Mouse (Mus musculus) gastrocnemius, postnatal 14 days (tissue): ENCODE data around the gene Krt80. TPM values are rescaled to one million over a fixed set of nuclear protein-coding genes. Genes with fewer than 3 reads are reported as not detected.
A peak's percentile ranks its signal among the peaks of the same experiment; 100 is the strongest.

Experiments used
- DNase-seq: peaks from one replicate; pipeline ENCODE4 v3.0.0; 2021; ENCODE audit warnings: mixed read lengths
- intact Hi-C: fragments of 180-260 bp; cut with DNase I; formaldehyde crosslinking; loops from one replicate; pipeline ENCODE4 v1.15.1; 2025; ENCODE audit warnings: low total_unique reads
- long read RNA-seq, 2 experiments: library from polyadenylated mRNA; stranded (forward); transcript quantifications; one replicate each; pipeline ENCODE4 v2.0.0; 2021
- total RNA-seq, 2 experiments: library from RNA; stranded (reverse); gene quantifications; 2 replicates each; pipeline ENCODE4 v1.2.3; 2021

The Krt80 gene
- 1 to 10 TPM in 1 of 2 experiments, under 1 TPM in 1; 0.69 to 1.4 TPM for total RNA-seq
- long read RNA-seq, experiment 1, partial matches to known transcripts: 1 of 1 reads
- long read RNA-seq, experiment 1, other reads (novel, unspliced or antisense): 0 of 1 reads
- long read RNA-seq, experiment 2: 0 reads

- intact Hi-C loops: no loop called here
- peak; percentile 83 for DNase-seq
Observed at GRCm38 (mm10) chr15:101370101-101370911, at the start of gene Krt80. Gene Krt80, minus strand, starts transcription at chr15:101370162.

GRCm38 (mm10) chr15:101418950-101419349 is 49.0 kb upstream of the Krt80 start:
- intact Hi-C loops: no loop called here
- no peak for DNase-seq

GRCm38 (mm10) chr15:101414807-101415565 is 45.0 kb upstream of the Krt80 start:
- intact Hi-C loops: no loop called here
- no peak for DNase-seq

GRCm38 (mm10) chr15:101413916-101414635 is 44.1 kb upstream of the Krt80 start:
- intact Hi-C loops: no loop called here
- DNase-seq: peak; percentile 42

- no peak for DNase-seq
- intact Hi-C loops: no loop called here
Observed at GRCm38 (mm10) chr15:101412188-101412587, 42.2 kb upstream of the Krt80 start.

GRCm38 (mm10) chr15:101410775-101411174 is 40.8 kb upstream of the Krt80 start, which contains the start of gene Krt7:
Gene Krt7, plus strand, starts transcription at chr15:101411043.
- DNase-seq: no peak
- intact Hi-C loops: no loop called here

- intact Hi-C loops: no loop called here
- DNase-seq: no peak
Observed at GRCm38 (mm10) chr15:101398269-101398668, 28.3 kb upstream of the Krt80 start.

GRCm38 (mm10) chr15:101397683-101398082 is 27.7 kb upstream of the Krt80 start:
- intact Hi-C loops: no loop called here

GRCm38 (mm10) chr15:101396921-101397320 is 27.0 kb upstream of the Krt80 start:
- DNase-seq: no peak
- intact Hi-C loops: no loop called here

More at GRCm38 (mm10) chr15:101397683-101398082, 27.7 kb upstream of the Krt80 start:
- DNase-seq: no peak

GRCm38 (mm10) chr15:101396466-101396865 is 26.5 kb upstream of the Krt80 start:
- intact Hi-C loops: no loop called here
- DNase-seq: no peak

- intact Hi-C loops: no loop called here
- DNase-seq: no peak
Observed at GRCm38 (mm10) chr15:101394908-101395307, 24.9 kb upstream of the Krt80 start.

- no peak for DNase-seq
- intact Hi-C loops: no loop called here
Observed at GRCm38 (mm10) chr15:101392251-101392650, 22.3 kb upstream of the Krt80 start.

- DNase-seq: no peak
- intact Hi-C loops: no loop called here
Observed at GRCm38 (mm10) chr15:101390203-101390602, 20.2 kb upstream of the Krt80 start.

- intact Hi-C loops: loop anchor here (5.0 kb wide), 1 partner anchor 46 kb away; no protein-coding TSS in a partner anchor
- DNase-seq: no peak
Observed at GRCm38 (mm10) chr15:101388034-101388541, 18.1 kb upstream of the Krt80 start.

- no peak for DNase-seq
- intact Hi-C loops: loop anchor here (5.0 kb wide), 1 partner anchor 45 kb away; no protein-coding TSS in a partner anchor
Observed at GRCm38 (mm10) chr15:101387176-101387575, 17.2 kb upstream of the Krt80 start.

- intact Hi-C loops: loop anchor here (5.0 kb wide), 1 partner anchor 43 kb away; no protein-coding TSS in a partner anchor
- DNase-seq: peak; percentile 70
Observed at GRCm38 (mm10) chr15:101385064-101385463, 15.1 kb upstream of the Krt80 start.

GRCm38 (mm10) chr15:101384610-101385009 is 14.6 kb upstream of the Krt80 start:
- intact Hi-C loops: loop anchor here (5.0 kb wide), 1 partner anchor 42 kb away; no protein-coding TSS in a partner anchor
- DNase-seq: no peak

GRCm38 (mm10) chr15:101382811-101383210 is 12.8 kb upstream of the Krt80 start:
- intact Hi-C loops: no loop called here
- DNase-seq: peak; percentile 70

GRCm38 (mm10) chr15:101381758-101382157 is 11.8 kb upstream of the Krt80 start:
- intact Hi-C loops: no loop called here

More at GRCm38 (mm10) chr15:101381758-101382157, 11.8 kb upstream of the Krt80 start:
- peak; percentile 63 for DNase-seq
